Mouse (Mus musculus) CH12.LX (cell line): ENCODE measurements at regions not wholly inside any gene's neighbourhood (a gene's known extent, or its start where the extent isn't known, plus 50 kb on each side); places are given as distances from the start of the nearest gene placed in this dataset.
A peak's percentile ranks its signal among the peaks of the same experiment; 100 is the strongest.

Experiments
- DNase-seq: peaks from one replicate; pipeline ENCODE4 v3.0.0-alpha.2; 2013; ENCODE audit errors: extremely low read depth
- H3K27ac ChIP-seq: 2 replicates; pipeline ENCODE4 v1.5.1; 2012; ENCODE audit warnings: low read depth, mild to moderate bottlenecking, control low read depth, moderate library complexity; ENCODE audit not compliant: insufficient read depth
- H3K27me3 ChIP-seq: replicated peaks from 2 replicates; pipeline ENCODE3; 2012; ENCODE audit warnings: inconsistent platforms
- H3K36me3 ChIP-seq, 2 experiments: replicated peaks in 1 of 2; 2 replicates each; pipeline versions ENCODE3 to v1.6.1; 2012; ENCODE audit warnings: inconsistent platforms in 1 of 2, low read length in 1 of 2, mild to moderate bottlenecking in 1 of 2, mixed read lengths in 1 of 2, moderate library complexity in 1 of 2; ENCODE audit not compliant: control insufficient read depth in 1 of 2, insufficient read depth in 1 of 2
- H3K4me1 ChIP-seq, 2 experiments: 2 replicates each; pipeline ENCODE4 v1.6.1; 2012; ENCODE audit warnings: inconsistent platforms in 1 of 2, moderate library complexity in 1 of 2; ENCODE audit not compliant: insufficient read depth in 2 of 2, control insufficient read depth in 1 of 2
- H3K4me2 ChIP-seq: 2 replicates; pipeline ENCODE4 v1.6.1; 2012; ENCODE audit warnings: low read depth, mild to moderate bottlenecking, control low read depth; ENCODE audit not compliant: poor library complexity, insufficient read depth, severe bottlenecking
- H3K4me3 ChIP-seq, 3 experiments: fragments of 150-350 bp in 1 of 3; sonication (generic) in 1 of 3; replicated peaks in 1 of 3; 2 replicates each; pipeline versions ENCODE3 to v1.5.1; 2011 to 2012; ENCODE audit warnings: low read depth in 2 of 3, low read length in 2 of 3, mild to moderate bottlenecking in 2 of 3, moderate library complexity in 2 of 3, control low read depth in 1 of 3, improper control_type of control experiment in 1 of 3, inconsistent platforms in 1 of 3, mixed read lengths in 1 of 3; ENCODE audit not compliant: poor library complexity in 1 of 3
- H3K79me2 ChIP-seq: replicated peaks from 2 replicates; pipeline ENCODE4 v1.6.1; 2012; ENCODE audit warnings: mild to moderate bottlenecking, moderate library complexity; ENCODE audit not compliant: control insufficient read depth, poor library complexity, insufficient read depth, severe bottlenecking; ENCODE audit errors: extremely low read depth
- H3K9ac ChIP-seq: 2 replicates; pipeline ENCODE4 v1.6.1; 2012; ENCODE audit warnings: low read depth, mild to moderate bottlenecking, control low read depth, moderate library complexity; ENCODE audit not compliant: insufficient read depth
- H3K9me3 ChIP-seq: replicated peaks from 2 replicates; pipeline ENCODE3; 2012; ENCODE audit warnings: low read length, inconsistent platforms, mixed read lengths
- CHD2 ChIP-seq: IDR thresholded peaks from 2 replicates; pipeline ENCODE4 v1.6.1; 2011; ENCODE audit warnings: low read length, improper control_type of control experiment
- CTCF ChIP-seq, 2 experiments: IDR thresholded peaks in 1 of 2; conservative IDR thresholded peaks in 1 of 2; 2 replicates each; pipeline ENCODE4 v1.5.1; 2011 to 2012; ENCODE audit warnings: low read depth in 2 of 2, low read length in 2 of 2, improper control_type of control experiment in 1 of 2, inconsistent platforms in 1 of 2, mild to moderate bottlenecking in 1 of 2, moderate library complexity in 1 of 2
- ELF1 ChIP-seq: IDR thresholded peaks from 2 replicates; pipeline ENCODE4 v1.6.1; 2014; ENCODE audit warnings: low read depth, mild to moderate bottlenecking, inconsistent platforms, low read length, improper control_type of control experiment
- MAFK ChIP-seq: IDR thresholded peaks from 2 replicates; pipeline ENCODE4 v1.6.1; 2011; ENCODE audit warnings: low read length, improper control_type of control experiment; ENCODE audit not compliant: insufficient replicate concordance
- MEF2A ChIP-seq: IDR thresholded peaks from 2 replicates; pipeline ENCODE4 v1.6.1; 2014; ENCODE audit warnings: low read depth, mild to moderate bottlenecking, inconsistent platforms, low read length, improper control_type of control experiment, borderline replicate concordance
- MYC ChIP-seq: IDR thresholded peaks from 2 replicates; pipeline ENCODE4 v1.6.1; 2011; ENCODE audit warnings: low read depth, mild to moderate bottlenecking, improper control_type of control experiment, low read length
- NRF1 ChIP-seq: IDR thresholded peaks from 2 replicates; pipeline ENCODE4 v1.6.1; 2014; ENCODE audit warnings: low read depth, mild to moderate bottlenecking, inconsistent platforms, low read length, improper control_type of control experiment, moderate library complexity
- RAD21 ChIP-seq: IDR thresholded peaks from 2 replicates; pipeline ENCODE4 v1.6.1; 2011; ENCODE audit warnings: low read depth, mild to moderate bottlenecking, low read length, improper control_type of control experiment, moderate library complexity
- RCOR1 ChIP-seq: conservative IDR thresholded peaks from 2 replicates; pipeline ENCODE4 v1.6.1; 2012; ENCODE audit warnings: low read depth, mild to moderate bottlenecking, inconsistent platforms, low read length, improper control_type of control experiment
- SMC3 ChIP-seq: IDR thresholded peaks from 2 replicates; pipeline ENCODE4 v1.6.1; 2011; ENCODE audit warnings: low read depth, low read length, improper control_type of control experiment
- UBTF ChIP-seq: IDR thresholded peaks from 2 replicates; pipeline ENCODE4 v1.6.1; 2012; ENCODE audit warnings: low read depth, mild to moderate bottlenecking, inconsistent platforms, low read length, improper control_type of control experiment, moderate library complexity
- USF1 ChIP-seq: IDR thresholded peaks from 2 replicates; pipeline ENCODE4 v1.6.1; 2014; ENCODE audit warnings: low read depth, mild to moderate bottlenecking, inconsistent platforms, low read length, improper control_type of control experiment
- ZC3H11A ChIP-seq: IDR thresholded peaks from 2 replicates; pipeline ENCODE4 v1.6.1; 2012; ENCODE audit warnings: low read depth, mild to moderate bottlenecking, inconsistent platforms, low read length, improper control_type of control experiment
- ZMIZ1 ChIP-seq: IDR thresholded peaks from 2 replicates; pipeline ENCODE4 v1.6.1; 2012; ENCODE audit warnings: low read depth, mild to moderate bottlenecking, inconsistent platforms, low read length, improper control_type of control experiment
- ZNF384 ChIP-seq: IDR thresholded peaks from 2 replicates; pipeline ENCODE4 v1.6.1; 2012; ENCODE audit warnings: low read depth, low read length, improper control_type of control experiment, inconsistent platforms
- dilution Hi-C: fragments of 300-500 bp; cut with MboI; formaldehyde crosslinking; loops from 2 replicates; pipeline ENCODE4 v1.14.3; 2020; ENCODE audit warnings: low sequenced_read_pairs; ENCODE audit not compliant: extremely low pct_unique_long_range_greater_than_20kb, extremely low pct_ligation_motif_present
- in situ Hi-C: fragments of 300-500 bp; cut with MboI; formaldehyde crosslinking; loops from 3 replicates; pipeline ENCODE4 v1.14.3; 2019; ENCODE audit warnings: low sequenced_read_pairs, low pct_ligation_motif_present, low pct_unique_long_range_greater_than_20kb, mixed read lengths

DNA sequence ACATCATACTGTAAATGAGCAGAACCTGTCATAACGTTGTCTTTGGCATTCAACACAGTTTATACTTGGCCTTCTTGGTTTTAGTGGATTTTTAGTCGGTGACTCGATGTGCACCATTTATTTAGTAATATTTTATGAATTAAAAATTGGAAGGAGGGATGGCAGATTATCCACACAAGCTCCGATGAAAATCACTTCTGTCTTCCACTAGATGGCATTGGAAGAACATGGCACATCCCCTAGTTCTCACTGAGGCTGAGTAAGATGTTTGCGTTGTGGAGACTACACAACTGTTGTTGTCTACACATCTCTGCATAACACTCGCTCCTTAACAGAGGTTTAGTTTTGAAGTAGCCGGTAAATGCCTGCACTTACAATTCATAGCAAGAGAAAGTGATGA is 66.5 kb upstream of the Gls start:
- no peaks in the 10 kb centered on the region for H3K36me3 ChIP-seq
- H3K27me3 ChIP-seq = no peaks in the 10 kb centered on the region
- no peak overlapping the region for H3K27ac ChIP-seq
- H3K79me2 ChIP-seq = no peaks in the 10 kb centered on the region
- no peak overlapping the region for H3K4me3 ChIP-seq
- no peak for TF ChIP-seq MEF2A
- TF ChIP-seq CTCF (conservative IDR thresholded peaks at IDR 0.05 in 1 of 2, IDR thresholded peaks at IDR 0.05 in 1 of 2; ENCODE audit: low read depth in 2 of 2, low read length in 2 of 2) = peak in 1 of 2 experiments; percentile 42; a peak in 2 of 4 replicates
- TF ChIP-seq RAD21 = peak; percentile 54
- no peak overlapping the region for H3K4me2 ChIP-seq
- DNase-seq = no peak
- H3K9me3 ChIP-seq = no peaks in the 10 kb centered on the region
- in situ Hi-C loops (loop anchor here (10.0 kb wide), 1 partner anchor 195 kb away; no protein-coding TSS in a partner anchor), dilution Hi-C loops (no loop called here)
- H3K9ac ChIP-seq = no peak overlapping the region
- peaks cover 8 to 24% of the 10 kb centered on the region in 2 experiments for H3K4me1 ChIP-seq

DNA sequence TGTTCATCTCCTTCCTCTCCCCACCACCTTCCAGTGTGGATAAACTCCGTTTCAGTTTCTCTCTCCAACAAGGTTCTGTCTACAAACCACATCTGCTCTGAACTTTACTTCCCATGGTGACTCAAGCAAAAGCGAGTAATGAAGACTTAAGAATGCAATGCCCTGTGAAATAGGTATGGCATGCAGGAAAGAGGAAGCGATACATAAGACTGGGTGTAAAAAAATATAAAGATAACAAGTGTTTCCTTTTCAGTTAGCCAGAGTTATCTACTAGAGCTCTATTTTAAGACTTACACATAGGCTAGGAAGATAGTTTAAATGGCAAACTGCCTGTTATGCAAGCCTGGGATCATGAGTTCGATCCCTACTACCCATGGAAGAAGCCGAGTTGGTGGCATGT is 65.3 kb upstream of the Gls start:
- H3K36me3 ChIP-seq = no peaks in the 10 kb centered on the region
- no peak for TF ChIP-seq ELF1
- 0 out of 2 replicates have a peak, but pooled peaks have one; percentile 18 for TF ChIP-seq ZNF384
- TF ChIP-seq, all 38 proteins: peak for 1
- Histone ChIP-seq H3K79me2 (no peaks in the 10 kb centered on the region), H3K9me3 (no peaks in the 10 kb centered on the region), H3K27me3 (no peaks in the 10 kb centered on the region), H3K4me1 (peaks cover 8 to 28% of the 10 kb centered on the region in 2 experiments), H3K9ac (no peak overlapping the region), H3K4me2 (peak overlapping the region; percentile 16), H3K27ac (no peak overlapping the region), H3K4me3 (no peak overlapping the region)
- dilution Hi-C loops = no loop called here
- peak; percentile 41 for DNase-seq
- in situ Hi-C loops = loop anchor here (10.0 kb wide), 1 partner anchor 194 kb away; no protein-coding TSS in a partner anchor

DNA sequence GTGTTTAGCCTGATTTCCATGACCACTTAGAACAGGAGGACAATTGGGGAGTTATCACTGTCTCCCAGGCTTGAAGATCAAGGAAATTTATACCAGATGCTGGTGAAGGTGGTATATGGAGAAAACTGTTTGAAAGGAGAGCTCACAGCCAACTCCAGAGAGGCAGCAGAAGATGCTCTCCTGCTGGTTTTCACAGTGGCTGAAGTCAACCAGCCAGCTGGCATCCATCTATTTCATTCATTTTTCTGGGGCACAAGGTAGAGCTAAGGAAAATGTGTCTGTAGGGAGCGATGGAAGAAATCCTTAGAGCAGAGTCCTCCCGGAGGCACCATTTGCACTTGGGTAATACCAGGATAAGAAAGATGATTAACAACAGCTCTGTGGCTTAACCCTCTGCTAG is 63.1 kb upstream of the Gls start:
- in situ Hi-C loops (loop anchor here (10.0 kb wide), 1 partner anchor 191 kb away; no protein-coding TSS in a partner anchor), dilution Hi-C loops (no loop called here)
- H3K4me2 ChIP-seq = no peak overlapping the region
- H3K9ac ChIP-seq = no peak overlapping the region
- H3K9me3 ChIP-seq = no peaks in the 10 kb centered on the region
- H3K27me3 ChIP-seq = no peaks in the 10 kb centered on the region
- H3K4me3 ChIP-seq = no peak overlapping the region
- H3K27ac ChIP-seq = no peak overlapping the region
- TF ChIP-seq RAD21 = no peak
- no peak for TF ChIP-seq UBTF
- TF ChIP-seq MYC = no peak
- no peak for TF ChIP-seq CHD2
- no peak for TF ChIP-seq USF1
- no peak for TF ChIP-seq RCOR1
- no peak for TF ChIP-seq SMC3
- TF ChIP-seq ZC3H11A = no peak
- no peak for TF ChIP-seq ZMIZ1
- no peak for TF ChIP-seq MAFK
- TF ChIP-seq NRF1 = no peak
- H3K79me2 ChIP-seq = no peaks in the 10 kb centered on the region
- no peak for DNase-seq
- H3K4me1 ChIP-seq = peaks cover 6 to 24% of the 10 kb centered on the region in 2 experiments; a peak in 3 of 4 replicates
- no peaks in the 10 kb centered on the region for H3K36me3 ChIP-seq
